8 mouse cellular contexts compared by ENCODE assay signal in the genomic region with DNA sequence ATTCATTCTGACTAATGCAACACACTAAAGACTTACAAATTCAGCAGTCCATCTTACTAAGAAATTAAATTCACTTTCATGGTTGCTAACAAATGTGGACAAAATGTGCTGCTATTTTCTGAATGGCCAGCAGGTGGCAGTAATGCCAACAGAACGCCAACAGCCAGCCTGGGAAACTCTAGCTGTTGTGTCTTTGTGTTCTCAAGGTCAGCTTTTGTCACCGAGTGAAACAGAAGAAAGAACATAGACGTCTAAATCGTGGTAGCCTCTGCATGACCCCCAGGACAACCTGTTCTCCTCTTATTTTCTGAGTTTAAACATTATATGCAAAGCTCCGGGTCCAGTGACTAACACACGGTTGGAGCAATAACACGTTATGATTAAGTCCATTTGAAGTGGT. TPM values are rescaled to one million over a fixed set of nuclear protein-coding genes. Genes with fewer than 3 reads are reported as not detected.
A peak's percentile ranks its signal among the peaks of the same experiment; 100 is the strongest.
DNase-seq lines count a peak whose midpoint lies in the region; ATAC-seq and TF ChIP-seq lines count a peak whose summit lies in the region.

No protein-coding gene starts in this region.

- TF ChIP-seq POLR2A in cerebellum, adult 2 months (IDR thresholded peaks at IDR 0.05; ENCODE audit: borderline replicate concordance, insufficient read depth, low read length), result no peak

- no peak overlapping the region for H3K27ac ChIP-seq in cerebellum, adult 2 months (ENCODE audit: insufficient read depth, low read length)
- H3K27ac ChIP-seq in lung, embryonic 14.5 days (ENCODE audit: low read depth), result no peak overlapping the region

- H3K4me1 ChIP-seq in cerebellum, adult 2 months (ENCODE audit: control insufficient read depth, insufficient read depth, low read length), result peaks cover 9% of the 10 kb centered on the region
- H3K4me1 ChIP-seq in lung, embryonic 14.5 days (ENCODE audit: insufficient read depth), result no peaks in the 10 kb centered on the region

- H3K4me3 ChIP-seq in cerebellum, adult 2 months (replicated peaks; ENCODE audit: insufficient read depth, low read depth, low read length), result no peak overlapping the region
- no peak overlapping the region for H3K4me3 ChIP-seq in lung, embryonic 14.5 days (ENCODE audit: low read depth, low read length)

- H3K9ac ChIP-seq in lung, embryonic 14.5 days, result no peak overlapping the region

- no peak overlapping the region for H3K4me2 ChIP-seq in lung, embryonic 14.5 days

- peak; percentile 71; the same call in 1 of the 2 replicates for TF ChIP-seq CTCF in cerebellum, adult 2 months (IDR thresholded peaks at IDR 0.05; ENCODE audit: borderline replicate concordance, insufficient read depth, low read depth, low read length)
- peak; percentile 88 for TF ChIP-seq CTCF in lung, embryonic 14.5 days (IDR thresholded peaks at IDR 0.05; ENCODE audit: low read depth)

- ATAC-seq in lung, embryonic 14.5 days (ENCODE audit: insufficient read depth), result no peak

- DNase-seq in 3T3-L1 (ENCODE audit: low read depth, low spot score) (peak; percentile 88), MEL-GATA-1-ER (ENCODE audit: extremely low read depth, low read depth) (peak; percentile 88)
- DNase-seq in cerebellum, adult 2 months, result peak; percentile 53 to 62
- peak; percentile 15 to 22 for DNase-seq in gastrocnemius, adult 8-10 months (ENCODE audit: low spot score in 2 of 2)
- peak; percentile 75 to 82 for DNase-seq in kidney, postnatal 4 days
- DNase-seq in lung, embryonic 14.5 days, result peak; percentile 91
- DNase-seq in ovary, postnatal 14 days (ENCODE audit: low spot score), result peak; percentile 53
- DNase-seq in thymus, postnatal 14 days, result peak; percentile 65

- no peaks in the 10 kb centered on the region for H3K9me3 ChIP-seq in lung, embryonic 14.5 days (ENCODE audit: low read depth, low read length)

- no peaks in the 10 kb centered on the region for H3K27me3 ChIP-seq in cerebellum, adult 2 months (ENCODE audit: control insufficient read depth, insufficient read depth, low read length)
- H3K27me3 ChIP-seq in lung, embryonic 14.5 days (ENCODE audit: insufficient read depth, low read length), result no peaks in the 10 kb centered on the region

- 0 out of 2 replicates have a peak, but pooled peaks cover 2% of the 10 kb centered on the region for H3K36me3 ChIP-seq in lung, embryonic 14.5 days (ENCODE audit: insufficient read depth)

- 31% methylated on average over 7 of the region's 7 CpGs for WGBS in cerebellum, adult 2 months
- 29% methylated on average over 7 of the region's 7 CpGs for WGBS in lung, embryonic 14.5 days

RNA-seq across cellular contexts. Expression of a gene that starts 38.2 kb away (rescaled TPM):
- polyA plus RNA-seq in cerebellum, adult 2 months (2012; rRNA removed), result 25.3 and 26.0 TPM in 2 replicates
- total RNA-seq in gastrocnemius, adult 8-10 months (2022), result 10 to 100 TPM; 12.5 to 13.9 (median 12.8) TPM
- 37.8 and 40.7 TPM in 2 replicates for polyA plus RNA-seq in lung, embryonic 14.5 days (2014; fragmentation: Nextera tagmentation; extraction: Ambion mirVana)

Comparison
In these comparisons a context has a peak if more than half of its experiments do, and no peak if none do; other contexts are left out.
1. DNase-seq: peak in every context shown above with its lines; median percentile 91 in lung, embryonic 14.5 days; 88 in 3T3-L1; 88 in MEL-GATA-1-ER; 78 in kidney, postnatal 4 days; 65 in thymus, postnatal 14 days; 58 in cerebellum, adult 2 months; 53 in ovary, postnatal 14 days; 18 in gastrocnemius, adult 8-10 months.